Mouse (Mus musculus) embryonic fibroblast, embryonic 13.5 days (primary cell): ENCODE data around the gene Kcnip4.

ENCODE experiments used
- CTCF ChIP-seq: IDR thresholded peaks from 2 replicates; pipeline ENCODE4 v1.5.1; 2011; ENCODE audit warnings: mild to moderate bottlenecking, control low read depth, low read length, moderate library complexity, borderline replicate concordance; ENCODE audit not compliant: insufficient read depth
- POLR2A ChIP-seq: IDR thresholded peaks from 2 replicates; pipeline ENCODE4 v1.6.1; 2011; ENCODE audit warnings: low read depth, mild to moderate bottlenecking, control low read depth, low read length, moderate library complexity

- TF ChIP-seq CTCF: no peak
- no peak for TF ChIP-seq POLR2A
Observed at GRCm38 (mm10) chr5:48460221-48460620, 1064.5 kb downstream of the Kcnip4 start.
